Mouse (Mus musculus): ENCODE results near the gene Elane. TPM values are rescaled to one million over a fixed set of nuclear protein-coding genes. Genes with fewer than 3 reads are reported as not detected.

Gene Elane
- polyA plus RNA-seq, 1 experiment from 2014 or later, result not detected

GRCm38 (mm10) chr10:79856704-79857451 is 29.2 kb upstream of the Elane start:
- whole genome bisulfite sequencing, result 9% methylated on average over 7 of the region's 7 CpGs
- Histone ChIP-seq H3K9me3 (ENCODE audit: control insufficient read depth) (no peaks in the 10 kb centered on the region), H3K4me1 (replicated peaks; ENCODE audit: control insufficient read depth, insufficient read depth, low read length) (peaks cover 17% of the 10 kb centered on the region), H3K4me3 (ENCODE audit: low read depth, low read length) (peak overlapping the region; percentile 88), H3K36me3 (ENCODE audit: control insufficient read depth, insufficient read depth) (peaks cover 47% of the 10 kb centered on the region), H3K9ac (ENCODE audit: low read depth, low read length) (peak overlapping the region; percentile 96), H3K27me3 (replicated peaks; ENCODE audit: control insufficient read depth, insufficient read depth, low read length) (no peaks in the 10 kb centered on the region), H3K27ac (ENCODE audit: low read depth, low read length) (peak overlapping the region; percentile 100), H3K4me2 (replicated peaks; ENCODE audit: low read depth) (peak overlapping the region; percentile 90)
- no peak for ATAC-seq
- no peak for TF ChIP-seq CTCF (IDR thresholded peaks at IDR 0.05; ENCODE audit: low read depth)

- no peak for ATAC-seq
- peaks cover 11% of the 10 kb centered on the region for H3K4me1 ChIP-seq (replicated peaks; ENCODE audit: control insufficient read depth, insufficient read depth, low read length)
- H3K4me3 ChIP-seq (ENCODE audit: low read depth, low read length), result peak overlapping the region; percentile 88
- H3K27me3 ChIP-seq (replicated peaks; ENCODE audit: control insufficient read depth, insufficient read depth, low read length), result no peaks in the 10 kb centered on the region
- peak overlapping the region; percentile 100 for H3K27ac ChIP-seq (ENCODE audit: low read depth, low read length)
- TF ChIP-seq CTCF (IDR thresholded peaks at IDR 0.05; ENCODE audit: low read depth), result no peak
- peak overlapping the region; percentile 96 for H3K9ac ChIP-seq (ENCODE audit: low read depth, low read length)
- H3K36me3 ChIP-seq (ENCODE audit: control insufficient read depth, insufficient read depth), result peaks cover 52% of the 10 kb centered on the region
- no peaks in the 10 kb centered on the region for H3K9me3 ChIP-seq (ENCODE audit: control insufficient read depth)
- H3K4me2 ChIP-seq (replicated peaks; ENCODE audit: low read depth), result peak overlapping the region; percentile 90
- WGBS, result 2% methylated on average over 4 of the region's 4 CpGs
Measured at GRCm38 (mm10) chr10:79857452-79857811, 28.6 kb upstream of the Elane start.

- Histone ChIP-seq H3K4me1 (replicated peaks; ENCODE audit: control insufficient read depth, insufficient read depth, low read length) (peaks cover 7% of the 10 kb centered on the region; the same call in 1 of the 2 replicates), H3K4me3 (ENCODE audit: low read depth, low read length) (peak overlapping the region; percentile 88; the same call in 1 of the 2 replicates), H3K36me3 (ENCODE audit: control insufficient read depth, insufficient read depth) (peaks cover 57% of the 10 kb centered on the region), H3K27ac (ENCODE audit: low read depth, low read length) (peak overlapping the region; percentile 100; the same call in 1 of the 2 replicates), H3K9me3 (ENCODE audit: control insufficient read depth) (no peaks in the 10 kb centered on the region), H3K4me2 (replicated peaks; ENCODE audit: low read depth) (peak overlapping the region; percentile 90), H3K9ac (ENCODE audit: low read depth, low read length) (no peak overlapping the region), H3K27me3 (replicated peaks; ENCODE audit: control insufficient read depth, insufficient read depth, low read length) (no peaks in the 10 kb centered on the region)
- TF ChIP-seq CTCF (IDR thresholded peaks at IDR 0.05; ENCODE audit: low read depth), result no peak
- no peak for ATAC-seq
- 16% methylated on average over 2 of the region's 2 CpGs for WGBS
Measured at GRCm38 (mm10) chr10:79857894-79858293, 28.2 kb upstream of the Elane start.

- Histone ChIP-seq H3K9ac (ENCODE audit: low read depth, low read length) (no peak overlapping the region), H3K4me3 (ENCODE audit: low read depth, low read length) (no peak overlapping the region), H3K4me2 (replicated peaks; ENCODE audit: low read depth) (peak overlapping the region; percentile 90), H3K9me3 (ENCODE audit: control insufficient read depth) (no peaks in the 10 kb centered on the region), H3K27ac (ENCODE audit: low read depth, low read length) (peak overlapping the region; percentile 31; the same call in 1 of the 2 replicates), H3K27me3 (replicated peaks; ENCODE audit: control insufficient read depth, insufficient read depth, low read length) (no peaks in the 10 kb centered on the region), H3K36me3 (ENCODE audit: control insufficient read depth, insufficient read depth) (peaks cover 63% of the 10 kb centered on the region), H3K4me1 (replicated peaks; ENCODE audit: control insufficient read depth, insufficient read depth, low read length) (0 out of 2 replicates have a peak, but pooled peaks cover 5% of the 10 kb centered on the region)
- no peak for ATAC-seq
- 20% methylated on average over 16 of the region's 17 CpGs for WGBS
- no peak for TF ChIP-seq CTCF (IDR thresholded peaks at IDR 0.05; ENCODE audit: low read depth)
Measured at GRCm38 (mm10) chr10:79858416-79859074, 27.5 kb upstream of the Elane start.

- H3K27me3 ChIP-seq (replicated peaks; ENCODE audit: control insufficient read depth, insufficient read depth, low read length), result no peaks in the 10 kb centered on the region
- no peak overlapping the region for H3K4me2 ChIP-seq (replicated peaks; ENCODE audit: low read depth)
- H3K9me3 ChIP-seq (ENCODE audit: control insufficient read depth), result no peaks in the 10 kb centered on the region
- no peak overlapping the region for H3K9ac ChIP-seq (ENCODE audit: low read depth, low read length)
- 0 out of 2 replicates have a peak, but pooled peaks cover 5% of the 10 kb centered on the region for H3K4me1 ChIP-seq (replicated peaks; ENCODE audit: control insufficient read depth, insufficient read depth, low read length)
- 70% methylated on average over 11 of the region's 11 CpGs for WGBS
- H3K36me3 ChIP-seq (ENCODE audit: control insufficient read depth, insufficient read depth), result peaks cover 68% of the 10 kb centered on the region
- H3K4me3 ChIP-seq (ENCODE audit: low read depth, low read length), result no peak overlapping the region
- no peak for TF ChIP-seq CTCF (IDR thresholded peaks at IDR 0.05; ENCODE audit: low read depth)
- ATAC-seq, result no peak
- peak overlapping the region; percentile 22 for H3K27ac ChIP-seq (ENCODE audit: low read depth, low read length)
Measured at GRCm38 (mm10) chr10:79859116-79859515, 26.9 kb upstream of the Elane start.

Data from intestine, postnatal 0 days (tissue).